Mouse (Mus musculus): Measurements from ENCODE around the gene Cbr1.

DNA sequence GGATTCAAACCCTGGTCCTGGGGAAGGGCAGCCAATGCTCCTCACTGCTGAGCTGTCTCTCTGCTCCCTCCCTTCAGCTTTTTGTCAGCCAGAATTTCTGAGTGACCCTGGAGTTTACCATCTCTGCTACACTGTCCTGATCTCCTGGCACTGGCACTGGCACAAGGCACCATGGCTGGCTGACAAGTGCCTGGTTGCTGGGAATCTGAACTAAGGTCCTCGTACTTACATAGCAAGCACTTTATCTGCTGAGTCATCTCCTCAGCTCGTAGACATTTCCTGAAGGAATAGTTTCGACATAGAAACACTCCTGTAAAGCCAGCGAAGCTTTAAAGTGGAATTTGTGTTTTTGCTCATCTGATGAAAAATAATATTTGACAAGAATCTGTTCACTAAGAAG lies 38.4 kb downstream of the Cbr1 start:
- TF ChIP-seq CTCF (IDR thresholded peaks at IDR 0.05; ENCODE audit: low read depth) (no peak), EP300 (IDR thresholded peaks at IDR 0.05; ENCODE audit: low read depth) (no peak)
